9 mouse cellular contexts compared by ENCODE assay signal in the genomic region with DNA sequence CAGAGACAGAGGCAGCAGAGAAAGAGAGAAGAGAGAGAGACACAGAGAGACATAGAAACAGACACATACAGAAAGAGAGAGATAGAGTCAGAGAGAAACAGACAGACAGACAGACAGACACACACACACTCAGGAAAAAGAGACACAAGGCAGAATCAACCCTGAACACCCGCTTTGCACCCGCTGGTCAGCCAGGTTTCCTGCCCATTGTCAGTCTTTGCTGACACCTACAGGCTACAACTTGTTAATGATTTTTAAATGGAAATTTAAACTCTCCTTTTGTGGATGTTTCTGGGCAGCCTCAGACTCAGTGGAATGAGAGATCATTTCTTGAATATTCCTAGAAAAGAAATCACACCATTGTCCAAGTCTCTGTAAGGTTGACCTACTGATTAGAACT. TPM values are rescaled to one million over a fixed set of nuclear protein-coding genes. Genes with fewer than 3 reads are reported as not detected.
A peak's percentile ranks its signal among the peaks of the same experiment; 100 is the strongest.
DNase-seq lines count a peak whose midpoint lies in the region; ATAC-seq and TF ChIP-seq lines count a peak whose summit lies in the region.
"Had no signal": no experiment of that assay in that cellular context is flagged by ENCODE, and none has a peak within 500 bp of the region (broad histone marks: within the 10 kb centered on the region; RNA-seq: fewer than 3 reads in every experiment).

No protein-coding gene starts in this region.

- intact Hi-C loops in gastrocnemius, adult 2 months (cut with DNase I): loop anchor here (1.0 to 2.0 kb wide), 3 partner anchors 34 to 92 kb away; no protein-coding TSS in a partner anchor

- peak; percentile 53 for DNase-seq in gastrocnemius, adult 2 months
- no peak for DNase-seq in gastrocnemius, postnatal 25 days
- peak; percentile 30 for DNase-seq in spleen, adult 12 weeks (ENCODE audit: low spot score)
- no peak for DNase-seq in spleen, postnatal 14 days (ENCODE audit: low spot score in 2 of 2)
- DNase-seq in c-Kit-positive CD71-positive TER-119-positive erythroid progenitor cells, embryonic 14.5 days (ENCODE audit: low spot score): peak; percentile 26
- peak; percentile 58 for DNase-seq in kidney, adult 9 months
- no peak for DNase-seq in frontal cortex, postnatal 25 days (ENCODE audit: low spot score in 2 of 2)

- peak; percentile 74 for TF ChIP-seq CTCF in gastrocnemius, adult 2 months (IDR thresholded peaks at IDR 0.05)

- no peak overlapping the region for H3K4me3 ChIP-seq in gastrocnemius, adult 2 months
- H3K4me3 ChIP-seq: limb, embryonic 13.5 days had no signal

- no peak overlapping the region for H3K27ac ChIP-seq in gastrocnemius, adult 2 months
- H3K27ac ChIP-seq: limb, embryonic 13.5 days had no signal

- 0 out of 2 replicates have a peak, but pooled peaks have one; percentile 48 for ATAC-seq in megakaryocyte-erythroid progenitor cell, adult 5-6 weeks (replicated peaks; ENCODE audit: low FRiP score, low TSS enrichment, poor library complexity, severe bottlenecking)

RNA-seq across cellular contexts. Expression of a gene that starts 16.4 kb away (rescaled TPM):
- total RNA-seq in gastrocnemius, adult 2 months (2021): under 1 TPM; 0.38 to 0.61 TPM
- 1 to 10 TPM in 1 of 2 experiments, under 1 TPM in 1; 0.43 to 1.2 TPM for total RNA-seq in gastrocnemius, postnatal 25 days (2021)
- 3.8 and 9.1 TPM in 2 replicates for total RNA-seq in megakaryocyte-erythroid progenitor cell, adult 5-6 weeks (2014; fragmentation: Nextera tagmentation)
- total RNA-seq in megakaryocyte-erythroid progenitor cell, adult 5-6 weeks (2017): 10.1 and 22.9 TPM in 2 replicates

RNA-seq across cellular contexts. Expression of a gene that starts 18.1 kb away (rescaled TPM):
- 1 to 10 TPM in 1 of 2 experiments, under 1 TPM in 1; 0.74 to 1.5 TPM for total RNA-seq in gastrocnemius, adult 2 months (2021)
- total RNA-seq in gastrocnemius, postnatal 25 days (2021): 1 to 10 TPM; 1.4 to 1.5 TPM
- total RNA-seq in megakaryocyte-erythroid progenitor cell, adult 5-6 weeks (2014; fragmentation: Nextera tagmentation): 43.7 and 55.5 TPM in 2 replicates
- 58.0 and 76.1 TPM in 2 replicates for total RNA-seq in megakaryocyte-erythroid progenitor cell, adult 5-6 weeks (2017)

RNA-seq across cellular contexts. Expression of a gene that starts 18.3 kb away (rescaled TPM):
- total RNA-seq in gastrocnemius, adult 2 months (2021): 1 to 10 TPM; 1.4 to 1.7 TPM
- total RNA-seq in gastrocnemius, postnatal 25 days (2021): 1 to 10 TPM; 1.3 to 3.1 TPM
- total RNA-seq in megakaryocyte-erythroid progenitor cell, adult 5-6 weeks (2014; fragmentation: Nextera tagmentation): 55.1 and 57.5 TPM in 2 replicates
- 56.2 and 95.8 TPM in 2 replicates for total RNA-seq in megakaryocyte-erythroid progenitor cell, adult 5-6 weeks (2017)

RNA-seq across cellular contexts. Expression of a gene that starts 26.2 kb away (rescaled TPM):
- total RNA-seq in gastrocnemius, adult 2 months (2021): under 1 TPM; 0.46 to 0.47 TPM
- total RNA-seq in gastrocnemius, postnatal 25 days (2021): under 1 TPM; 0.28 to 0.67 TPM
- total RNA-seq in megakaryocyte-erythroid progenitor cell, adult 5-6 weeks (2014; fragmentation: Nextera tagmentation): 0.81 and 2.9 TPM in 2 replicates
- total RNA-seq in megakaryocyte-erythroid progenitor cell, adult 5-6 weeks (2017): not detected in 2 replicates

RNA-seq across cellular contexts. Expression of a gene that starts 28.2 kb away (rescaled TPM):
- 1 to 10 TPM; 2.2 to 3.4 TPM for total RNA-seq in gastrocnemius, adult 2 months (2021)
- 1 to 10 TPM; 2.9 to 4.8 TPM for total RNA-seq in gastrocnemius, postnatal 25 days (2021)
- 50.4 and 71.2 TPM in 2 replicates for total RNA-seq in megakaryocyte-erythroid progenitor cell, adult 5-6 weeks (2014; fragmentation: Nextera tagmentation)
- total RNA-seq in megakaryocyte-erythroid progenitor cell, adult 5-6 weeks (2017): 103 and 243 TPM in 2 replicates

Comparison
In these comparisons a context has a peak if more than half of its experiments do, and no peak if none do; other contexts are left out.
1. DNase-seq: peak in gastrocnemius, adult 2 months (single experiment), spleen, adult 12 weeks (single experiment), c-Kit-positive CD71-positive TER-119-positive erythroid progenitor cells, embryonic 14.5 days (single experiment) and kidney, adult 9 months (single experiment); none in gastrocnemius, postnatal 25 days (single experiment), spleen, postnatal 14 days (0 of 2) and frontal cortex, postnatal 25 days (0 of 2).
2. RNA of a gene that starts 18.1 kb away (total RNA-seq): 43.7 to 76.1 TPM in megakaryocyte-erythroid progenitor cell, adult 5-6 weeks; 1.4 to 1.5 TPM in gastrocnemius, postnatal 25 days and 0.74 to 1.5 TPM in gastrocnemius, adult 2 months; every median in the first group is over 10 times any median in the second.
3. RNA of a gene that starts 18.3 kb away (total RNA-seq): 55.1 to 95.8 TPM in megakaryocyte-erythroid progenitor cell, adult 5-6 weeks; 1.3 to 3.1 TPM in gastrocnemius, postnatal 25 days and 1.4 to 1.7 TPM in gastrocnemius, adult 2 months; every median in the first group is over 10 times any median in the second.